Mouse (Mus musculus): ENCODE measurements around the gene Htr3b. TPM values are rescaled to one million over a fixed set of nuclear protein-coding genes. Genes with fewer than 3 reads are reported as not detected.
"Not testable (repeated sequence)": the region's sequence is repeated elsewhere in the genome, so short reads cannot be mapped to it uniquely, and the experiment has no call there.

Htr3b gene
- polyA plus RNA-seq, 1 experiment from 2014 or later = not detected

DNA sequence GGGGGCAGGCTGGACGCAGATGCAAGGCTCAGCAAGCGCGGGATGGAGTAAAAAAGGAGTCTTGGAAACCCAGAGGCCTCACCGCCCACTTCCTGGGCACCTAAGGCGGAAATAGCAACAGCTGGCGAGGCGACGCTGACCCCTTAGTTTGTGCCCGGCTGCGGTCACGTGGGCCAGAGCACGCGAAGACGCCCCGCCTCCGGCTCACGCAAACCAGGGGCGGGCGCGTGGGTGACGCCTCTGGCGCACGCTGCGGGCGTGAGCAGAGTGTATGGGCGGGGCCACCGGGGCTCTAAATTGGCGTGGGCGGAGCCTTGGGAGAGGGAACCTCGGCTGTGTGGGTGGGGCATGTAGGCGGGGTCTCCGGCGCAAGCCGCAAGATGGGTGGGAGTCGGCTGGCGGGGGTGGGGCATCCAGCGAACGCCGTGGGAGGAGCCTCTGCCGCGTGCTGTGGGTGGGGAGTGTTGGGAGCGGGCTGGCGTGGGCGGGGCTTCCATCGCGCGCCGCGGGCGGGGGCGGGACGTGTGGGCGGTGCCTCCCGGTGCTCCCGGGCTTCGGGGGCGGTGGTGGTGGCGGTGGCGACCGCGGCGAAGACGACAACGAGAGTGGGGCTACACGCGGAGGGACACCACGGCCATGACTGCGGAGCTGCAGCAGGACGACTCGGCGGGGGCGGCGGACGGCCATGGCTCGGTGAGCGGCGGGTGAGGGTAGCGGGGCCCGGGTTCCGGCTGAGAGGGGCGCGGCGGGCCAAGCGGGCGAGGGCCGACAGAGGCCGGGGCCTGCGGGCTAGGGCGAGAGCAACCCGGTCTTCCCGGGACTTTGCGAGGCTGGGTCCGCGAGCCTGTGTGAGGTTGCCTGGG, 20.3 kb upstream of the Htr3b start, which contains the start of gene Usp28:
Gene Usp28 (plus strand): TSS at position 531 of the 863 bp plus-strand sequence.
- no peaks in the 10 kb centered on the region for H3K36me3 ChIP-seq (ENCODE audit: control insufficient read depth, insufficient read depth, low read length)
- H3K27ac ChIP-seq (ENCODE audit: low read depth, low read length) = peak within 1 kb of the TSS; percentile 85
- H3K9me3 ChIP-seq (replicated peaks; ENCODE audit: control insufficient read depth, low read length) = no peaks in the 10 kb centered on the region
- peak within 1 kb of the TSS; percentile 81 for H3K9ac ChIP-seq (ENCODE audit: low read length)
- H3K4me1 ChIP-seq (ENCODE audit: control insufficient read depth, insufficient read depth, low read length) = peaks cover 16% of the 10 kb centered on the region
- ATAC-seq = peak; percentile 95
- H3K27me3 ChIP-seq (replicated peaks; ENCODE audit: control insufficient read depth, insufficient read depth, low read length) = no peaks in the 10 kb centered on the region
- peak within 1 kb of the TSS; percentile 75 for H3K4me2 ChIP-seq (ENCODE audit: low read length)
- H3K4me3 ChIP-seq (ENCODE audit: low read depth, low read length) = peak within 1 kb of the TSS; percentile 79
- under 1% methylated on average over 77 of the region's 94 CpGs for WGBS
- peak; percentile 99 for DNase-seq (ENCODE audit: low spot score)

GRCm38 (mm10) chr9:48984320-48984844, 19.6 kb upstream of the Htr3b start:
- H3K4me1 ChIP-seq (ENCODE audit: control insufficient read depth, insufficient read depth, low read length) = peaks cover 16% of the 10 kb centered on the region
- WGBS = 27% methylated on average over 8 of the region's 8 CpGs
- H3K27me3 ChIP-seq (replicated peaks; ENCODE audit: control insufficient read depth, insufficient read depth, low read length) = no peaks in the 10 kb centered on the region
- H3K4me2 ChIP-seq (ENCODE audit: low read length) = peak overlapping the region; percentile 75
- H3K9ac ChIP-seq (ENCODE audit: low read length) = peak overlapping the region; percentile 64; the same call in 1 of the 2 replicates
- H3K4me3 ChIP-seq (ENCODE audit: low read depth, low read length) = peak overlapping the region; percentile 79
- H3K36me3 ChIP-seq (ENCODE audit: control insufficient read depth, insufficient read depth, low read length) = no peaks in the 10 kb centered on the region
- no peaks in the 10 kb centered on the region for H3K9me3 ChIP-seq (replicated peaks; ENCODE audit: control insufficient read depth, low read length)
- H3K27ac ChIP-seq (ENCODE audit: low read depth, low read length) = peak overlapping the region; percentile 85
- ATAC-seq = no peak
- no peak for DNase-seq (ENCODE audit: low spot score)

DNA sequence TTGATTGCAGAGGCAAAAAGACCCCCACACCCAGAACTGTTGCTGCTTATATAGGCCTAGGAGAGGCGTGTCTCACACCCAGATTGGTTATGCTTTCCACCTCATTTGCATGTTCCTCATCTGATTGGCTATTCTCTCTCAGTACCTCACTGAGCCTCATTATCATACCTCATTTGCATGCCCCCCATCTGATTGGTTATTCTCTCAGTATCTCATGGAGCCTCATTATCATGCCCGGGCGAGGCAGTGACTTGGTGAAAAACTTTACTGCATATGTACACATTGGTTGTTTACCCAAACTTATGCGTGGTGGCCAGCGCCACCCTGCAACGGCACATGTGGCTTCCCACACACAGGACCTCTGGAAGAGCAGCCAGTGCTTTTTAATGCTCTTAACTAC, 19.0 kb upstream of the Htr3b start:
- H3K4me1 ChIP-seq (ENCODE audit: control insufficient read depth, insufficient read depth, low read length) = peaks cover 16% of the 10 kb centered on the region
- not testable (repeated sequence) for H3K36me3 ChIP-seq (ENCODE audit: control insufficient read depth, insufficient read depth, low read length); H3K9ac ChIP-seq (ENCODE audit: low read length); DNase-seq (ENCODE audit: low spot score); ATAC-seq; H3K9me3 ChIP-seq (replicated peaks; ENCODE audit: control insufficient read depth, low read length); H3K27me3 ChIP-seq (replicated peaks; ENCODE audit: control insufficient read depth, insufficient read depth, low read length); H3K27ac ChIP-seq (ENCODE audit: low read depth, low read length); H3K4me3 ChIP-seq (ENCODE audit: low read depth, low read length); H3K4me2 ChIP-seq (ENCODE audit: low read length)
- 88% methylated on average over 6 of the region's 6 CpGs for WGBS

GRCm38 (mm10) chr9:48981827-48982226, 17.0 kb upstream of the Htr3b start:
- H3K4me2 ChIP-seq (ENCODE audit: low read length) = no peak overlapping the region
- H3K9ac ChIP-seq (ENCODE audit: low read length) = no peak overlapping the region
- H3K4me1 ChIP-seq (ENCODE audit: control insufficient read depth, insufficient read depth, low read length) = peaks cover 6% of the 10 kb centered on the region
- no peak overlapping the region for H3K27ac ChIP-seq (ENCODE audit: low read depth, low read length)
- no peaks in the 10 kb centered on the region for H3K9me3 ChIP-seq (replicated peaks; ENCODE audit: control insufficient read depth, low read length)
- no peaks in the 10 kb centered on the region for H3K27me3 ChIP-seq (replicated peaks; ENCODE audit: control insufficient read depth, insufficient read depth, low read length)
- H3K36me3 ChIP-seq (ENCODE audit: control insufficient read depth, insufficient read depth, low read length) = no peaks in the 10 kb centered on the region
- no peak for ATAC-seq
- DNase-seq (ENCODE audit: low spot score) = no peak
- H3K4me3 ChIP-seq (ENCODE audit: low read depth, low read length) = no peak overlapping the region

- Histone ChIP-seq H3K27ac (ENCODE audit: low read depth, low read length) (no peak overlapping the region), H3K4me3 (ENCODE audit: low read depth, low read length) (no peak overlapping the region), H3K36me3 (ENCODE audit: control insufficient read depth, insufficient read depth, low read length) (no peaks in the 10 kb centered on the region), H3K9ac (ENCODE audit: low read length) (no peak overlapping the region), H3K27me3 (replicated peaks; ENCODE audit: control insufficient read depth, insufficient read depth, low read length) (no peaks in the 10 kb centered on the region), H3K4me1 (ENCODE audit: control insufficient read depth, insufficient read depth, low read length) (no peaks in the 10 kb centered on the region), H3K9me3 (replicated peaks; ENCODE audit: control insufficient read depth, low read length) (no peaks in the 10 kb centered on the region), H3K4me2 (ENCODE audit: low read length) (no peak overlapping the region)
- no peak for ATAC-seq
- WGBS = 81% methylated on average over 3 of the region's 3 CpGs
- DNase-seq (ENCODE audit: low spot score) = no peak
These were observed 16.0 kb upstream of the Htr3b start for GRCm38 (mm10) chr9:48980781-48981180.

DNA sequence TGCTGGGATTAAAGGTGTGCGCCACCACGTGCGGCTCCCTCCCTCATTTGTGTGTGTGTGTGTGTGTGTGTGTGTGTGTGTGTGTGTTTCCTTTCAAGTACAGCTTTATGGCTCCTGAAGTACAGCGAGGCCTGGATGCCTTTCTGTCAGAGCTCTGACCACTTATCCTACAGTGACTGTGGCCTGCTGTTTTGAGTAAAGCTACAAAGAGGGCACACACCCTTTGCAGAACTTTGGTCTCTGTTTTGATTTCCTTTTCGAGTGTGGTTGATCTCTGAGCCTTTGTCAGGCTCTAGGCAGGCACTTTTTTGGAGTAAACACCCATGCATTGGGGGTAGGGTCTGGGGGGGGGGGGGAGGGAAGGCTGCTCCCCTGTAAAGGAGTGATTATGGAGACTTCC, 15.6 kb upstream of the Htr3b start:
- 78% methylated on average over 5 of the region's 5 CpGs for WGBS
- Histone ChIP-seq H3K27me3 (replicated peaks; ENCODE audit: control insufficient read depth, insufficient read depth, low read length) (no peaks in the 10 kb centered on the region), H3K9ac (ENCODE audit: low read length) (no peak overlapping the region), H3K4me3 (ENCODE audit: low read depth, low read length) (no peak overlapping the region), H3K4me1 (ENCODE audit: control insufficient read depth, insufficient read depth, low read length) (no peaks in the 10 kb centered on the region), H3K36me3 (ENCODE audit: control insufficient read depth, insufficient read depth, low read length) (no peaks in the 10 kb centered on the region), H3K27ac (ENCODE audit: low read depth, low read length) (no peak overlapping the region), H3K4me2 (ENCODE audit: low read length) (no peak overlapping the region), H3K9me3 (replicated peaks; ENCODE audit: control insufficient read depth, low read length) (no peaks in the 10 kb centered on the region)
- no peak for DNase-seq (ENCODE audit: low spot score)
- ATAC-seq = no peak

DNA sequence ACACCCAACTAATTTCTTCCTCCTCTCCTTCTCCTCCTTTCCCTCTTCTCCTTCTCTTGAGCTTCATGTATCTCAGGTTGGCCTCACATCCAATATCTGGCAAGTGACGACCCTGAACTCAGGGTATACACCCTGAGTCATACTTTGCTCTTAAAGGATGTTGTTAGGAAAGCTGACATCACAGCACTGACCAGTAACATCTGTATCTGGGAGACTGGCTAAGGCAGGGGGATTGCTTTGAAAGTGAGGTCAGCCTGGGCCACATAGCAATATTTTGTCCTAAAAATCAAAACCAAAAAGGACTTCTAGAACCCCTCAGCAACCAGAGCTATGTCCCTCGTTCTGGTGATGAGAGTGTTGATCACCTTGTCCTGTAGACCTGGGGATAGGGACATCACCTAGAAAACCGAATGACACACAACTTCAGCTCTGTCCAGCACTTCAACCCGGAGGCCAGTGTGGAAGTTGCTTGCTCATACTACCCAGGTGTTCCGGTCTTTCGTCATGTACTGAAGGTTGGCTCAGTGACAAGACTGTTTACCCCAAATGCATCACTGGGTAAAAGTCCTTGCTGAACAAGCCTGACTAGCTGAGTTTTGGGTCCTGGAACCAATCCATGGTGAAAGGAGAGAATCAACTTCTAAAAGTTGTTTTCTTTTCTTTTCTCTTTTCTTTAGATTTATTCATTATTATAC, 12.0 kb upstream of the Htr3b start:
- no peak for DNase-seq (ENCODE audit: low spot score)
- H3K4me2 ChIP-seq (ENCODE audit: low read length) = no peak overlapping the region
- WGBS = 84% methylated on average over 6 of the region's 6 CpGs

DNA sequence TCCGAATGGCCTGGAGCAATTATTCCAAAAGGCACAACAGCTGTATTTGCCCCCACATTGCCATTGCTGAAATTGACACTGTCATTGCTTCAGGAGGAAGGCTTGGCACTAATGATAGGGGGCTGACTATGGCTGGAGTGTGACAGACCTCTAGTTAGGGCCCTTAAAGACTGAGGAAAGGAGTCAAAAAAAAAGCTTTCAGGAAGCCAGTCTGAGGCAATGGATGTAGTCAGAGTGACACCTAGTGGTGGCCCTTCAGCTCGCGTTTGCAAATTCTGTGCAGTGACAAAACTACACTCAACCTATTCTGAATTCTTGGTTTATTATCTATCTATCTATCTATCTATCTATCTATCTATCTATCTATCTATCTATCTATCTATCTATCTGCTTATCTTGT, 7.7 kb upstream of the Htr3b start:
- ATAC-seq (peak; percentile 52; the same call in 1 of the 2 replicates), DNase-seq (ENCODE audit: low spot score) (peak; percentile 86)
- Histone ChIP-seq H3K9me3 (replicated peaks; ENCODE audit: control insufficient read depth, low read length) (no peaks in the 10 kb centered on the region), H3K4me3 (ENCODE audit: low read depth, low read length) (no peak overlapping the region), H3K4me1 (ENCODE audit: control insufficient read depth, insufficient read depth, low read length) (no peaks in the 10 kb centered on the region), H3K9ac (ENCODE audit: low read length) (no peak overlapping the region), H3K27me3 (replicated peaks; ENCODE audit: control insufficient read depth, insufficient read depth, low read length) (no peaks in the 10 kb centered on the region), H3K4me2 (ENCODE audit: low read length) (no peak overlapping the region), H3K27ac (ENCODE audit: low read depth, low read length) (no peak overlapping the region), H3K36me3 (ENCODE audit: control insufficient read depth, insufficient read depth, low read length) (no peaks in the 10 kb centered on the region)
- 29% methylated on average over 3 of the region's 3 CpGs for WGBS

More for the DNA sequence above, 12.0 kb upstream of the Htr3b start:
- H3K4me3 ChIP-seq (ENCODE audit: low read depth, low read length) = no peak overlapping the region
- no peak for ATAC-seq
- H3K9ac ChIP-seq (ENCODE audit: low read length) = no peak overlapping the region
- H3K9me3 ChIP-seq (replicated peaks; ENCODE audit: control insufficient read depth, low read length) = no peaks in the 10 kb centered on the region
- H3K4me1 ChIP-seq (ENCODE audit: control insufficient read depth, insufficient read depth, low read length) = no peaks in the 10 kb centered on the region
- H3K27me3 ChIP-seq (replicated peaks; ENCODE audit: control insufficient read depth, insufficient read depth, low read length) = no peaks in the 10 kb centered on the region
- H3K27ac ChIP-seq (ENCODE audit: low read depth, low read length) = no peak overlapping the region
- H3K36me3 ChIP-seq (ENCODE audit: control insufficient read depth, insufficient read depth, low read length) = no peaks in the 10 kb centered on the region

Data from forebrain, embryonic 14.5 days (tissue).